Mouse (Mus musculus) cerebral cortex, adult 2 months (tissue): ENCODE results near the gene Rps29.

Experiments
- WGBS: fragments of 180-500 bp; shearing (Covaris S2); methylation state at CpG from one replicate; pipeline ENCODE4 v1.1.7; 2018; 5-methylcytosine and 5-hydroxymethylcytosine counted together

Rps29 gene

GRCm38 (mm10) chr12:69158765-69159577 is at the start of gene Rps29:
Gene Rps29 (minus strand): TSS chr12:69159186.
- under 1% methylated on average over 61 of the region's 68 CpGs for WGBS

GRCm38 (mm10) chr12:69208520-69208919 is 49.5 kb upstream of the Rps29 start:
- WGBS = 96% methylated on average over 2 of the region's 2 CpGs

- WGBS = 85% methylated on average over 7 of the region's 7 CpGs
Measured at GRCm38 (mm10) chr12:69207926-69208325, 48.9 kb upstream of the Rps29 start.

GRCm38 (mm10) chr12:69207396-69207795 is 48.4 kb upstream of the Rps29 start:
- WGBS = 92% methylated on average over 8 of the region's 8 CpGs

- WGBS = 63% methylated on average over 16 of the region's 16 CpGs
Measured at GRCm38 (mm10) chr12:69204052-69204833, 45.3 kb upstream of the Rps29 start, which contains the start of gene Gm49384. Gene Gm49384 (minus strand): TSS chr12:69204267.

- WGBS = 1% methylated on average over 18 of the region's 18 CpGs
Measured at GRCm38 (mm10) chr12:69198164-69198535, 39.2 kb upstream of the Rps29 start, which contains the start of gene Dnaaf2. Gene Dnaaf2 (minus strand): TSS chr12:69198429.

GRCm38 (mm10) chr12:69197378-69198163 is 38.6 kb upstream of the Rps29 start:
- WGBS = under 1% methylated on average over 93 of the region's 94 CpGs

- WGBS = under 1% methylated on average over 75 of the region's 75 CpGs
Measured at GRCm38 (mm10) chr12:69196444-69197377, 37.7 kb upstream of the Rps29 start, which contains the start of gene Gm49383. Gene Gm49383 (minus strand): TSS chr12:69197104.

GRCm38 (mm10) chr12:69192637-69193036 is 33.7 kb upstream of the Rps29 start:
- 90% methylated on average over 2 of the region's 2 CpGs for WGBS

- 91% methylated on average over 5 of the region's 5 CpGs for WGBS
Measured at GRCm38 (mm10) chr12:69191396-69191795, 32.4 kb upstream of the Rps29 start.

GRCm38 (mm10) chr12:69190522-69190921 is 31.5 kb upstream of the Rps29 start:
- WGBS = 100% methylated on average over 1 of the region's 1 CpGs

GRCm38 (mm10) chr12:69190074-69190473 is 31.1 kb upstream of the Rps29 start:
- WGBS = 84% methylated on average over 9 of the region's 9 CpGs

- 59% methylated on average over 5 of the region's 5 CpGs for WGBS
Measured at GRCm38 (mm10) chr12:69186811-69187471, 28.0 kb upstream of the Rps29 start.

- 65% methylated on average over 7 of the region's 7 CpGs for WGBS
Measured at GRCm38 (mm10) chr12:69185371-69185770, 26.4 kb upstream of the Rps29 start.

- under 1% methylated on average over 86 of the region's 86 CpGs for WGBS
Measured at GRCm38 (mm10) chr12:69184342-69185295, 25.6 kb upstream of the Rps29 start.

- under 1% methylated on average over 83 of the region's 84 CpGs for WGBS
Measured at GRCm38 (mm10) chr12:69183583-69184308, 24.8 kb upstream of the Rps29 start, which contains the start of the genes Rpl36al and Mgat2. Gene Rpl36al (minus strand): TSS chr12:69184083. Gene Mgat2 (plus strand): TSS chr12:69184157.

GRCm38 (mm10) chr12:69181800-69182199 is 22.8 kb upstream of the Rps29 start:
- WGBS = 87% methylated on average over 4 of the region's 4 CpGs

GRCm38 (mm10) chr12:69179371-69179770 is 20.4 kb upstream of the Rps29 start:
- WGBS = 78% methylated on average over 12 of the region's 12 CpGs
